Mouse (Mus musculus): ENCODE data around the gene Sclt1.
"Not testable (repeated sequence)": the region's sequence is repeated elsewhere in the genome, so short reads cannot be mapped to it uniquely, and the experiment has no call there.

The Sclt1 gene

GRCm38 (mm10) chr3:41742278-41742934 is at the start of gene Sclt1, which contains the start of gene D3Ertd751e:
Sclt1 (minus strand) TSS chr3:41742514.
D3Ertd751e (plus strand) TSS chr3:41742611.
- peak; percentile 97 for DNase-seq (ENCODE audit: low spot score)

GRCm38 (mm10) chr3:41762091-41762490 is 19.8 kb upstream of the Sclt1 start:
- DNase-seq (ENCODE audit: low spot score), result no peak

GRCm38 (mm10) chr3:41754556-41754955 is 12.2 kb upstream of the Sclt1 start:
- DNase-seq (ENCODE audit: low spot score), result no peak

GRCm38 (mm10) chr3:41743436-41743835 is 1.1 kb upstream of the Sclt1 start:
- peak; percentile 23 for DNase-seq (ENCODE audit: low spot score)

GRCm38 (mm10) chr3:41741601-41742277 is 575 bp downstream of the Sclt1 start:
- peak; percentile 66 for DNase-seq (ENCODE audit: low spot score)

- DNase-seq (ENCODE audit: low spot score), result no peak
Observed at GRCm38 (mm10) chr3:41695681-41696080, 46.6 kb downstream of the Sclt1 start.

- no peak for DNase-seq (ENCODE audit: low spot score)
Observed at GRCm38 (mm10) chr3:41692440-41693142, 49.7 kb downstream of the Sclt1 start.

GRCm38 (mm10) chr3:41690114-41690640 is 52.1 kb downstream of the Sclt1 start:
- DNase-seq (ENCODE audit: low spot score), result not testable (repeated sequence)

GRCm38 (mm10) chr3:41686396-41686795 is 55.9 kb downstream of the Sclt1 start:
- no peak for DNase-seq (ENCODE audit: low spot score)

- no peak for DNase-seq (ENCODE audit: low spot score)
Observed at GRCm38 (mm10) chr3:41682084-41682483, 60.2 kb downstream of the Sclt1 start.

- no peak for DNase-seq (ENCODE audit: low spot score)
Observed at GRCm38 (mm10) chr3:41676648-41677047, 65.7 kb downstream of the Sclt1 start.

- DNase-seq (ENCODE audit: low spot score), result no peak
Observed at GRCm38 (mm10) chr3:41674778-41675177, 67.5 kb downstream of the Sclt1 start.

GRCm38 (mm10) chr3:41655642-41656041 is 86.7 kb downstream of the Sclt1 start:
- DNase-seq (ENCODE audit: low spot score), result no peak

- DNase-seq (ENCODE audit: low spot score), result no peak
Observed at GRCm38 (mm10) chr3:41620971-41621370, 121.3 kb downstream of the Sclt1 start.

GRCm38 (mm10) chr3:41618488-41618887 is 123.8 kb downstream of the Sclt1 start:
- DNase-seq (ENCODE audit: low spot score), result no peak

GRCm38 (mm10) chr3:41618036-41618435 is 124.3 kb downstream of the Sclt1 start:
- DNase-seq (ENCODE audit: low spot score), result no peak

- DNase-seq (ENCODE audit: low spot score), result no peak
Observed at GRCm38 (mm10) chr3:41614230-41614985, 127.9 kb downstream of the Sclt1 start.

GRCm38 (mm10) chr3:41613706-41614105 is 128.6 kb downstream of the Sclt1 start:
- no peak for DNase-seq (ENCODE audit: low spot score)

GRCm38 (mm10) chr3:41612211-41612610 is 130.1 kb downstream of the Sclt1 start:
- DNase-seq (ENCODE audit: low spot score), result peak; percentile 22

GRCm38 (mm10) chr3:41609071-41609470 is 133.2 kb downstream of the Sclt1 start:
- DNase-seq (ENCODE audit: low spot score), result no peak

GRCm38 (mm10) chr3:41607467-41607866 is 134.8 kb downstream of the Sclt1 start:
- no peak for DNase-seq (ENCODE audit: low spot score)

GRCm38 (mm10) chr3:41607050-41607449 is 135.3 kb downstream of the Sclt1 start:
- DNase-seq (ENCODE audit: low spot score), result no peak

Data from embryo, embryonic 10.5 days (tissue).